In the genomic region with DNA sequence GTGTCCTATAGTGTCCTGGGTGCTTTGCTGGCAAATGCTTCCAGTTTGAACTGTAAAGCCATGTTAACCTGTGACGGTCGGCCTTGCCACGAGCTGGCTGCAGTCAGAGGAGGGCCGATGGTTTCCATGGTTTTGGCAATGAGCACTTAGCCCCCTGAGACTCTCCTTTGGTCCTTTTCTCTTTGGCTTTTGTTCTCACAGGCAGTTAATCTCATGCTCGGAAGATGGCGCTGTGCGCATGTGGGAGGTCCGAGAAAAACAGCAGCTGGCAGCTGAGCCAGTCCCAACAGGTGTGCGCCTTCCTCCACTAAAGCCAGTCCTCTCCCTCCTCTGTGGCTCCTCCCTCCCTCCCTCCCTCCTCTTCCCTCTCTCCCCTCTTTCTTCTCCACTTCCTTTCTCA, we compare ENCODE assay signal across 8 mouse cellular contexts. TPM values are rescaled to one million over a fixed set of nuclear protein-coding genes. Genes with fewer than 3 reads are reported as not detected.
DNase-seq lines count a peak whose midpoint lies in the region; ATAC-seq and TF ChIP-seq lines count a peak whose summit lies in the region.

No protein-coding gene starts in this region.

- no peak overlapping the region for H3K4me2 ChIP-seq in liver, embryonic 12.5 days
- no peak overlapping the region for H3K4me2 ChIP-seq in kidney, embryonic 16.5 days (replicated peaks; ENCODE audit: low read depth, low read length)
- no peak overlapping the region for H3K4me2 ChIP-seq in liver, embryonic 11.5 days
- peak overlapping the region; percentile 37 for H3K4me2 ChIP-seq in neural tube, embryonic 13.5 days

- H3K36me3 ChIP-seq in liver, embryonic 12.5 days, result peaks cover 3% of the 10 kb centered on the region; the same call in 1 of the 2 replicates
- H3K36me3 ChIP-seq in kidney, embryonic 16.5 days (ENCODE audit: insufficient read depth, low read length), result no peaks in the 10 kb centered on the region; the same call in 1 of the 2 replicates
- peaks cover 2% of the 10 kb centered on the region; the same call in 1 of the 2 replicates for H3K36me3 ChIP-seq in liver, embryonic 11.5 days (ENCODE audit: control insufficient read depth, insufficient read depth, low read length)
- peaks cover 10% of the 10 kb centered on the region for H3K36me3 ChIP-seq in neural tube, embryonic 13.5 days

- no peaks in the 10 kb centered on the region for H3K27me3 ChIP-seq in liver, embryonic 12.5 days (replicated peaks)
- no peaks in the 10 kb centered on the region for H3K27me3 ChIP-seq in kidney, embryonic 16.5 days (ENCODE audit: insufficient read depth, low read length)
- H3K27me3 ChIP-seq in liver, embryonic 11.5 days (replicated peaks; ENCODE audit: control insufficient read depth, insufficient read depth, low read length), result no peaks in the 10 kb centered on the region
- H3K27me3 ChIP-seq in neural tube, embryonic 13.5 days, result peaks cover 4% of the 10 kb centered on the region; the same call in 1 of the 2 replicates

- intact Hi-C loops in gastrocnemius, adult 2 months (cut with DNase I), result loop anchor here (2.0 to 5.0 kb wide), 2 partner anchors 269 to 329 kb away; no protein-coding TSS in a partner anchor

- H3K27ac ChIP-seq in liver, embryonic 12.5 days, result no peak overlapping the region
- H3K27ac ChIP-seq in gastrocnemius, adult 2 months, result no peak overlapping the region
- no peak overlapping the region; the same call in 1 of the 2 replicates for H3K27ac ChIP-seq in kidney, embryonic 16.5 days (ENCODE audit: low read length)
- H3K27ac ChIP-seq in liver, embryonic 11.5 days (ENCODE audit: low read depth, low read length), result no peak overlapping the region
- H3K27ac ChIP-seq in neural tube, embryonic 13.5 days (replicated peaks), result no peak overlapping the region

- ATAC-seq in liver, embryonic 12.5 days, result no peak
- peak; percentile 74 for ATAC-seq in kidney, embryonic 16.5 days (ENCODE audit: low FRiP score, low TSS enrichment)
- no peak for ATAC-seq in liver, embryonic 11.5 days (replicated peaks; ENCODE audit: low FRiP score)
- ATAC-seq in neural tube, embryonic 13.5 days (ENCODE audit: low read depth), result peak; percentile 83

- peak; percentile 73 for TF ChIP-seq CTCF in gastrocnemius, adult 2 months (IDR thresholded peaks at IDR 0.05)

- 0 out of 2 replicates have a peak, but pooled peaks cover 5% of the 10 kb centered on the region for H3K4me1 ChIP-seq in liver, embryonic 12.5 days
- no peaks in the 10 kb centered on the region for H3K4me1 ChIP-seq in kidney, embryonic 16.5 days (ENCODE audit: insufficient read depth, low read length)
- H3K4me1 ChIP-seq in liver, embryonic 11.5 days (replicated peaks; ENCODE audit: control insufficient read depth, insufficient read depth, low read length), result no peaks in the 10 kb centered on the region
- peaks cover 20% of the 10 kb centered on the region for H3K4me1 ChIP-seq in neural tube, embryonic 13.5 days (replicated peaks)

- no peaks in the 10 kb centered on the region for H3K9me3 ChIP-seq in liver, embryonic 12.5 days (replicated peaks)
- H3K9me3 ChIP-seq in kidney, embryonic 16.5 days (ENCODE audit: low read length), result no peaks in the 10 kb centered on the region
- no peaks in the 10 kb centered on the region for H3K9me3 ChIP-seq in liver, embryonic 11.5 days (ENCODE audit: control insufficient read depth, low read length)
- H3K9me3 ChIP-seq in neural tube, embryonic 13.5 days, result no peaks in the 10 kb centered on the region

- no peak overlapping the region for H3K9ac ChIP-seq in liver, embryonic 12.5 days
- H3K9ac ChIP-seq in kidney, embryonic 16.5 days (replicated peaks; ENCODE audit: low read length), result no peak overlapping the region; the same call in 1 of the 2 replicates
- H3K9ac ChIP-seq in liver, embryonic 11.5 days (ENCODE audit: low read depth, low read length), result no peak overlapping the region
- peak overlapping the region; percentile 52 for H3K9ac ChIP-seq in neural tube, embryonic 13.5 days

- WGBS in liver, embryonic 12.5 days (ENCODE audit: insufficient replicate concordance), result 18% methylated on average over 9 of the region's 9 CpGs
- 5% methylated on average over 9 of the region's 9 CpGs for WGBS in kidney, embryonic 16.5 days
- WGBS in liver, embryonic 11.5 days, result 21% methylated on average over 9 of the region's 9 CpGs
- WGBS in neural tube, embryonic 13.5 days, result 2% methylated on average over 9 of the region's 9 CpGs

- no peak overlapping the region for H3K4me3 ChIP-seq in liver, embryonic 12.5 days
- no peak overlapping the region for H3K4me3 ChIP-seq in gastrocnemius, adult 2 months
- no peak overlapping the region for H3K4me3 ChIP-seq in kidney, embryonic 16.5 days (ENCODE audit: low read length)
- no peak overlapping the region for H3K4me3 ChIP-seq in liver, embryonic 11.5 days (ENCODE audit: low read depth, low read length)
- no peak overlapping the region for H3K4me3 ChIP-seq in neural tube, embryonic 13.5 days

- DNase-seq in liver, result peak; percentile 50
- peak; percentile 47 to 60 for DNase-seq in cerebellum, postnatal 36 days
- DNase-seq in gastrocnemius, adult 2 months, result peak; percentile 60
- DNase-seq in liver, embryonic 11.5 days (ENCODE audit: low spot score), result peak; percentile 39
- peak; percentile 27 for DNase-seq in testis, postnatal 14 days (ENCODE audit: low spot score)

RNA-seq across cellular contexts. Expression of a gene that starts 41.8 kb away (rescaled TPM):
- polyA plus RNA-seq in liver, embryonic 12.5 days (2016; fragmentation: Nextera tagmentation; extraction: Ambion mirVana), result 8.1 and 9.8 TPM in 2 replicates
- total RNA-seq in gastrocnemius, adult 2 months (2021), result 10 to 100 TPM; 15.6 to 16.1 TPM
- polyA plus RNA-seq in kidney, embryonic 16.5 days (2015; fragmentation: Nextera tagmentation; extraction: Ambion mirVana), result 22.4 and 23.2 TPM in 2 replicates
- 12.1 and 14.5 TPM in 2 replicates for polyA plus RNA-seq in liver, embryonic 11.5 days (2014; fragmentation: Nextera tagmentation; extraction: Ambion mirVana)
- 27.1 and 27.7 TPM in 2 replicates for polyA plus RNA-seq in neural tube, embryonic 13.5 days (2015; fragmentation: Nextera tagmentation; extraction: Ambion mirVana)

Comparison
In these comparisons a context has a peak if more than half of its experiments do, and no peak if none do; other contexts are left out.
1. ATAC-seq: peak in kidney, embryonic 16.5 days (single experiment) and neural tube, embryonic 13.5 days (single experiment); none in liver, embryonic 12.5 days (single experiment) and liver, embryonic 11.5 days (single experiment).
2. Peak in every context shown above with its lines, with median percentiles within 50 percentile points of each other: DNase-seq.